Mouse (Mus musculus) ovary, adult 2 months (tissue): Measurements from ENCODE around the gene Cldn19. TPM values are rescaled to one million over a fixed set of nuclear protein-coding genes. Genes with fewer than 3 reads are reported as not detected.

Experiments used
- polyA plus RNA-seq: library from polyadenylated mRNA; depleted of rRNA; stranded (reverse); fragments of >200 nt; gene quantifications from 2 replicates; pipeline ENCODE4 v1.2.3, GENCODE M21; 2012; rRNA removed

The Cldn19 gene
- 0.10 and 0.11 TPM in 2 replicates for polyA plus RNA-seq

GRCm38 (mm10) chr4:119255351-119255750, at the start of gene Cldn19:
Gene Cldn19, plus strand, starts transcription at chr4:119255414.

GRCm38 (mm10) chr4:119218169-119218568, 37.0 kb upstream of the Cldn19 start, which contains the start of gene Tmem269:
Gene Tmem269, minus strand, starts transcription at chr4:119218217.

GRCm38 (mm10) chr4:119232410-119233255, 22.6 kb upstream of the Cldn19 start, which contains the start of the genes AU022252 and P3h1:
Gene AU022252, minus strand, starts transcription at chr4:119232712.
Gene P3h1, plus strand, starts transcription at chr4:119232915.

GRCm38 (mm10) chr4:119294415-119295133, 39.4 kb downstream of the Cldn19 start, which contains the start of gene Ybx1:
Gene Ybx1, minus strand, starts transcription at chr4:119294604.

Other genes with a start within 250 kb of the Cldn19 start
- 82.8 and 83.3 TPM in 2 replicates for gene Slc2a1, start 146.7 kb upstream of the Cldn19 start, polyA plus RNA-seq
- gene Zfp691, start 81.2 kb upstream of the Cldn19 start, polyA plus RNA-seq = 16.9 and 24.8 TPM in 2 replicates
- gene Ermap, start 65.4 kb upstream of the Cldn19 start, polyA plus RNA-seq = 0.77 and 0.98 TPM in 2 replicates
- gene Svbp, start 60.1 kb upstream of the Cldn19 start, polyA plus RNA-seq = 37.2 and 44.2 TPM in 2 replicates
- gene Tmem269, start 37.2 kb upstream of the Cldn19 start, polyA plus RNA-seq = 1.6 and 2.2 TPM in 2 replicates
- 5.4 and 6.9 TPM in 2 replicates for gene AU022252, start 22.7 kb upstream of the Cldn19 start, polyA plus RNA-seq
- gene P3h1, start 22.5 kb upstream of the Cldn19 start, polyA plus RNA-seq = 95.6 and 125 TPM in 2 replicates
- 455 and 561 TPM in 2 replicates for gene Ybx1, start 39.2 kb downstream of the Cldn19 start, polyA plus RNA-seq
- gene Ppih, start 65.1 kb downstream of the Cldn19 start, polyA plus RNA-seq = 3.3 and 7.1 TPM in 2 replicates
- gene Ccdc30, start 160.1 kb downstream of the Cldn19 start, polyA plus RNA-seq = 3.0 and 3.4 TPM in 2 replicates
- 22.3 and 22.9 TPM in 2 replicates for gene Ppcs, start 167.0 kb downstream of the Cldn19 start, polyA plus RNA-seq
- 7.7 and 10.0 TPM in 2 replicates for gene Zmynd12, start 167.4 kb downstream of the Cldn19 start, polyA plus RNA-seq
- gene Rimkla, start 237.2 kb downstream of the Cldn19 start, polyA plus RNA-seq = 2.4 and 2.7 TPM in 2 replicates